In genomic region chr6:120365051-120365450, GRCm38 (mm10) we compare ENCODE assay signal across 8 mouse cellular contexts. TPM values are rescaled to one million over a fixed set of nuclear protein-coding genes. Genes with fewer than 3 reads are reported as not detected.
DNase-seq lines count a peak whose midpoint lies in the region; ATAC-seq lines count a peak whose summit lies in the region.

No protein-coding gene starts in this region.

- intact Hi-C loops in heart, postnatal 25 days (cut with DNase I) = no loop called here

- H3K4me2 ChIP-seq in heart, embryonic 14.5 days (ENCODE audit: low read length) = peak overlapping the region; percentile 94
- peak overlapping the region; percentile 89 for H3K4me2 ChIP-seq in forebrain, embryonic 12.5 days
- H3K4me2 ChIP-seq in limb, embryonic 13.5 days (replicated peaks) = peak overlapping the region; percentile 91
- H3K4me2 ChIP-seq in neural tube, embryonic 15.5 days = peak overlapping the region; percentile 80

- H3K4me1 ChIP-seq in heart, embryonic 14.5 days (ENCODE audit: control insufficient read depth in 2 of 2, insufficient read depth in 2 of 2, low read length in 2 of 2) = peaks cover 0 to 15% of the 10 kb centered on the region in 2 experiments; a peak in 2 of 4 replicates
- H3K4me1 ChIP-seq in forebrain, embryonic 12.5 days = peaks cover 18% of the 10 kb centered on the region
- H3K4me1 ChIP-seq in limb, embryonic 13.5 days = peaks cover 17% of the 10 kb centered on the region
- peaks cover 17% of the 10 kb centered on the region for H3K4me1 ChIP-seq in neural tube, embryonic 15.5 days

- peaks cover 36% of the 10 kb centered on the region for H3K36me3 ChIP-seq in heart, embryonic 14.5 days (ENCODE audit: control insufficient read depth, insufficient read depth, low read length)
- peaks cover 28% of the 10 kb centered on the region for H3K36me3 ChIP-seq in forebrain, embryonic 12.5 days (replicated peaks)
- peaks cover 30% of the 10 kb centered on the region for H3K36me3 ChIP-seq in limb, embryonic 13.5 days
- H3K36me3 ChIP-seq in neural tube, embryonic 15.5 days = peaks cover 28% of the 10 kb centered on the region

- WGBS in heart, embryonic 14.5 days = 1% methylated on average over 15 of the region's 15 CpGs
- WGBS in forebrain, embryonic 12.5 days = 9% methylated on average over 15 of the region's 15 CpGs
- 6% methylated on average over 15 of the region's 15 CpGs for WGBS in limb, embryonic 13.5 days
- WGBS in neural tube, embryonic 15.5 days = 5% methylated on average over 15 of the region's 15 CpGs

- no peak overlapping the region for H3K27ac ChIP-seq in heart, embryonic 14.5 days (replicated peaks in 1 of 2; ENCODE audit: control insufficient read depth in 1 of 2, insufficient read depth in 1 of 2, low read depth in 2 of 2, low read length in 2 of 2)
- no peak overlapping the region for H3K27ac ChIP-seq in forebrain, embryonic 12.5 days
- no peak overlapping the region for H3K27ac ChIP-seq in limb, embryonic 13.5 days
- H3K27ac ChIP-seq in neural tube, embryonic 15.5 days (replicated peaks) = no peak overlapping the region

- peak overlapping the region; percentile 96 for H3K9ac ChIP-seq in heart, embryonic 14.5 days (ENCODE audit: low read length)
- H3K9ac ChIP-seq in forebrain, embryonic 12.5 days = peak overlapping the region; percentile 90
- peak overlapping the region; percentile 91 for H3K9ac ChIP-seq in limb, embryonic 13.5 days
- peak overlapping the region; percentile 92 for H3K9ac ChIP-seq in neural tube, embryonic 15.5 days (replicated peaks)

- DNase-seq in heart, postnatal 25 days (ENCODE audit: low spot score) = no peak
- peak; percentile 29 for DNase-seq in MN1 (ENCODE audit: low spot score)
- DNase-seq in right cerebral cortex, postnatal 14 days = no peak

- H3K9me3 ChIP-seq in heart, embryonic 14.5 days (ENCODE audit: control insufficient read depth, low read length) = no peaks in the 10 kb centered on the region
- no peaks in the 10 kb centered on the region for H3K9me3 ChIP-seq in forebrain, embryonic 12.5 days
- no peaks in the 10 kb centered on the region for H3K9me3 ChIP-seq in limb, embryonic 13.5 days
- H3K9me3 ChIP-seq in neural tube, embryonic 15.5 days (replicated peaks) = no peaks in the 10 kb centered on the region

- peak overlapping the region; percentile 61 to 94 for H3K4me3 ChIP-seq in heart, embryonic 14.5 days (ENCODE audit: control insufficient read depth in 1 of 2, insufficient read depth in 1 of 2, low read depth in 1 of 2, low read length in 2 of 2)
- peak overlapping the region; percentile 99 for H3K4me3 ChIP-seq in forebrain, embryonic 12.5 days (replicated peaks)
- H3K4me3 ChIP-seq in limb, embryonic 13.5 days = peak overlapping the region; percentile 91
- peak overlapping the region; percentile 100 for H3K4me3 ChIP-seq in neural tube, embryonic 15.5 days (replicated peaks)

- no peaks in the 10 kb centered on the region for H3K27me3 ChIP-seq in heart, embryonic 14.5 days (ENCODE audit: control insufficient read depth, insufficient read depth, low read length)
- H3K27me3 ChIP-seq in forebrain, embryonic 12.5 days = no peaks in the 10 kb centered on the region
- no peaks in the 10 kb centered on the region for H3K27me3 ChIP-seq in limb, embryonic 13.5 days
- no peaks in the 10 kb centered on the region for H3K27me3 ChIP-seq in neural tube, embryonic 15.5 days (replicated peaks)

- ATAC-seq in heart, embryonic 14.5 days (ENCODE audit: insufficient number of reproducible peaks, insufficient read depth, low FRiP score, low read depth) = no peak
- ATAC-seq in forebrain, embryonic 12.5 days (ENCODE audit: low FRiP score) = no peak
- no peak for ATAC-seq in limb, embryonic 13.5 days (ENCODE audit: low FRiP score, low read depth)
- no peak for ATAC-seq in neural tube, embryonic 15.5 days (ENCODE audit: low FRiP score)
- ATAC-seq in megakaryocyte-erythroid progenitor cell, adult 5-6 weeks (replicated peaks; ENCODE audit: low FRiP score, low TSS enrichment, poor library complexity, severe bottlenecking) = no peak

RNA-seq across cellular contexts. Expression of gene Ccdc77, which starts 0.9 kb away (rescaled TPM):
- 21.1 and 21.8 TPM in 2 replicates for polyA plus RNA-seq in heart, embryonic 14.5 days (2014; fragmentation: Nextera tagmentation; extraction: Ambion mirVana)
- 1 to 10 TPM; 3.6 to 6.4 TPM for total RNA-seq in heart, postnatal 25 days (2021)
- polyA plus RNA-seq in forebrain, embryonic 12.5 days (2016; fragmentation: Nextera tagmentation; extraction: Ambion mirVana) = 23.9 and 28.3 TPM in 2 replicates
- 23.8 and 26.1 TPM in 2 replicates for polyA plus RNA-seq in limb, embryonic 13.5 days (2015; fragmentation: Nextera tagmentation; extraction: Ambion mirVana)
- polyA plus RNA-seq in neural tube, embryonic 15.5 days (2015; fragmentation: Nextera tagmentation; extraction: Ambion mirVana) = 11.1 and 16.5 TPM in 2 replicates
- 31.7 and 33.4 TPM in 2 replicates for total RNA-seq in megakaryocyte-erythroid progenitor cell, adult 5-6 weeks (2014; fragmentation: Nextera tagmentation)
- 32.6 and 45.6 TPM in 2 replicates for total RNA-seq in megakaryocyte-erythroid progenitor cell, adult 5-6 weeks (2017)

RNA-seq across cellular contexts. Expression of gene Kdm5a, which starts 1.1 kb away (rescaled TPM):
- polyA plus RNA-seq in heart, embryonic 14.5 days (2014; fragmentation: Nextera tagmentation; extraction: Ambion mirVana) = 38.5 and 39.3 TPM in 2 replicates
- total RNA-seq in heart, postnatal 25 days (2021) = 10 to 100 TPM; 28.5 to 33.9 TPM
- polyA plus RNA-seq in forebrain, embryonic 12.5 days (2016; fragmentation: Nextera tagmentation; extraction: Ambion mirVana) = 60.6 and 65.3 TPM in 2 replicates
- 50.4 and 52.2 TPM in 2 replicates for polyA plus RNA-seq in limb, embryonic 13.5 days (2015; fragmentation: Nextera tagmentation; extraction: Ambion mirVana)
- polyA plus RNA-seq in neural tube, embryonic 15.5 days (2015; fragmentation: Nextera tagmentation; extraction: Ambion mirVana) = 26.5 and 30.9 TPM in 2 replicates
- total RNA-seq in megakaryocyte-erythroid progenitor cell, adult 5-6 weeks (2014; fragmentation: Nextera tagmentation) = 42.8 and 49.4 TPM in 2 replicates
- 165 and 213 TPM in 2 replicates for total RNA-seq in megakaryocyte-erythroid progenitor cell, adult 5-6 weeks (2017)
